Mouse (Mus musculus): ENCODE data around the gene Gm29797.

Gene Gm29797

DNA sequence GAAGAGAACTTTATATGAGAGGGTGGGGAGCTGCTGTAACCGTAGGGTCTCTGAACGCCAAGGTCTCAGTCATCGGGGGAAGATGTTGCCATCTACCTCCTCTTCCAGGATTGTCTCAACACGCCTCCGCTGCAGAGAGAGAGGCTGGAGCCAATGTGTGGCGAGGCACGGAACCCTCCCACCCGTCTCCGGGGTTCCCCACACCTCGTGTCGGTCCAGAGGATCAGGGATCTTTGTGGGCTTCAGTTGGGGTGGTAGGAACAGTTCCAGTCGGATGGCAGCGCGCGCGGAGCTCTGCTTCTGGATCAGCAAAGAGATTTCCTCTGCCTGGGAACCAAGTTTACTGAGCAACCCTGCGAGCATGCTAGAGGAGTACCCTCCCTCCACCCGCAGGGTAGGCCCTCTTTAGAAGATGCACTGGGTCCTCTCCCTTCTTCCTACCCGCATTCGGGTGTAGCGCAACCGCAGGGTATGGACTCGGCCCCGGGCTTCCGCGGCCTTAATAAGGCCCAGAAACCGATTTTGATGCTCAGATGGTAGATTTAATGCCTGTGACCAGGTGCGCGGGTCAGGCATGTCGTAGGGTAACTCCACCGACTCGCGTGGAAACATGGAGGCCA, 40.1 kb downstream of the Gm29797 start:
- DNase-seq (ENCODE audit: low read depth, low spot score), result no peak

DNA sequence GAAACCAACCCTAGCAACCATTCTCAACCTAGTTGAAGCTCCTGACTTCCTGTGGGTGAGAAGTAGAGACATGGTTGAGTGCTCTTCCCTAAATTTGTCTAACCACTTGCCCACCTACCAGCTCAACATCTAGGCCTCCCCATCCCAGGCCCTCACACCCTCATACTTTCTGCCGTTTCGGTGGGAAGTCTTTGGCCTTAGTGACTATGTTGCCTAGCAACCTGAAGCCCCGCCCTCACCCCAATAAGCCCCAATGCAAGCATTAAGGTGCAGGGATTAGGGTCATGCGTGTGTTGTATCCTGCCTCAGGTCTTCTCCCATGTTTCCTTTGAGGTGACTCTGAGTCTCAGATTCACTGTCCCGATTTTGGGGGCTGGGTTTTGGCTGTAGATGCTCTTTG, 41.4 kb downstream of the Gm29797 start, which contains the start of gene Lkaaear1:
Lkaaear1 (minus strand) TSS at position 202 of the 400 bp plus-strand sequence.
- no peak for DNase-seq (ENCODE audit: low read depth, low spot score)

DNA sequence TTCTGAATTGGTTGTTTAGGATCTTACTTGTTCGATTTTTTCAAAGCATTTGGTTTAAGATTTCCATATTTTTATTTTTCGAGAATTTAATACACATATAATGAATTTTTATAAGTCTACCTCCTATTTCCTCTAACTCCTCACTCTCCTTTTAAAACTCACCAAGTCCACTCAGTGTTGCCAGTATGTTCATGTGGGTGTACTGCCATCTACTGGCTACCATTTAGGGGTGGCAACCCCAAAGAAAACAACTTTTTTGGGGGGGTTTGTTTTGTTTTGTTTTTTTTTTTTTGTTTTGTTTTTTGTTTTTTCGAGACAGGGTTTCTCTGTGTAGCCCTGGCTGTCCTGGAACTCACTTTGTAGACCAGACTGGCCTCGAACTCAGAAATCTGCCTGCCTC, 49.8 kb downstream of the Gm29797 start:
- DNase-seq (ENCODE audit: low read depth, low spot score), result no peak
